ENCODE assay signal across 17 mouse cellular contexts in genomic region chr2:167268411-167268690, GRCm38 (mm10). TPM values are rescaled to one million over a fixed set of nuclear protein-coding genes. Genes with fewer than 3 reads are reported as not detected.
DNase-seq lines count a peak whose midpoint lies in the region; ATAC-seq lines count a peak whose summit lies in the region.
"Had no signal": no experiment of that assay in that cellular context is flagged by ENCODE, and none has a peak within 500 bp of the region (broad histone marks: within the 10 kb centered on the region; RNA-seq: fewer than 3 reads in every experiment).

No protein-coding gene starts in this region.

- no peak overlapping the region for H3K9ac ChIP-seq in heart, embryonic 12.5 days
- H3K9ac ChIP-seq: forebrain, embryonic 15.5 days; liver, embryonic 15.5 days; neural tube, embryonic 12.5 days had no signal

- no peak overlapping the region for H3K4me3 ChIP-seq in heart, embryonic 12.5 days
- H3K4me3 ChIP-seq: erythroblast, embryonic 14.5 days; forebrain, embryonic 15.5 days; hindbrain, embryonic 10.5 days; liver, embryonic 15.5 days; neural tube, embryonic 12.5 days had no signal

- no peaks in the 10 kb centered on the region for H3K27me3 ChIP-seq in heart, embryonic 12.5 days (replicated peaks)
- H3K27me3 ChIP-seq: forebrain, embryonic 15.5 days; liver, embryonic 15.5 days; neural tube, embryonic 12.5 days had no signal

- no peak overlapping the region for H3K4me2 ChIP-seq in heart, embryonic 12.5 days
- H3K4me2 ChIP-seq: forebrain, embryonic 15.5 days; liver, embryonic 15.5 days; neural tube, embryonic 12.5 days had no signal

- peak overlapping the region; percentile 15; the same call in 1 of the 2 replicates for H3K27ac ChIP-seq in heart, embryonic 12.5 days (ENCODE audit: poor library complexity, severe bottlenecking)
- H3K27ac ChIP-seq: forebrain, embryonic 15.5 days; hindbrain, embryonic 10.5 days; liver, embryonic 15.5 days; neural tube, embryonic 12.5 days had no signal

- WGBS in heart, embryonic 12.5 days: 86% methylated on average over 8 of the region's 8 CpGs

- no peaks in the 10 kb centered on the region for H3K9me3 ChIP-seq in heart, embryonic 12.5 days (replicated peaks)
- H3K9me3 ChIP-seq: forebrain, embryonic 15.5 days; hindbrain, embryonic 10.5 days; liver, embryonic 15.5 days; neural tube, embryonic 12.5 days had no signal

- no peaks in the 10 kb centered on the region for H3K36me3 ChIP-seq in heart, embryonic 12.5 days
- H3K36me3 ChIP-seq: forebrain, embryonic 15.5 days; hindbrain, embryonic 10.5 days; liver, embryonic 15.5 days; neural tube, embryonic 12.5 days had no signal

- no peak for ATAC-seq in heart, embryonic 12.5 days (ENCODE audit: insufficient number of reproducible peaks, low FRiP score)
- ATAC-seq: forebrain, embryonic 15.5 days had no signal

- H3K4me1 ChIP-seq in heart, embryonic 12.5 days (replicated peaks): peaks cover 21% of the 10 kb centered on the region
- H3K4me1 ChIP-seq: forebrain, embryonic 15.5 days; liver, embryonic 15.5 days; neural tube, embryonic 12.5 days had no signal

- DNase-seq in adrenal gland, adult 8-10 months: peak; percentile 1
- DNase-seq in adrenal gland, adult (ENCODE audit: inconsistent age in 2 of 2, low spot score in 1 of 2): no peak
- DNase-seq in heart, postnatal 4 days: no peak
- peak; percentile 1 to 4 for DNase-seq in layer of hippocampus, adult 8-10 months (ENCODE audit: low spot score in 2 of 2)
- DNase-seq in layer of hippocampus, postnatal 25 days (ENCODE audit: extremely low spot score in 1 of 2, low spot score in 1 of 2): no peak
- peak; percentile 2 for DNase-seq in urinary bladder, postnatal 25 days (ENCODE audit: low spot score)
- no peak for DNase-seq in urinary bladder, postnatal 36 days (ENCODE audit: low spot score in 2 of 2)
- DNase-seq: cerebellum, adult 18-20 months; cerebellum, postnatal 36 days; lung, postnatal 36 days; retina, postnatal 1 day had no signal

RNA-seq across cellular contexts. Expression of gene Ptgis, which starts 27.9 kb away (rescaled TPM):
- total RNA-seq in adrenal gland, adult 8-10 months (2022): 10 to 100 TPM; 26.8 to 54.4 (median 40.8) TPM
- polyA plus RNA-seq in heart, embryonic 12.5 days (2016; fragmentation: Nextera tagmentation; extraction: Ambion mirVana): 22.5 and 22.9 TPM in 2 replicates
- total RNA-seq in heart, postnatal 4 days (2021): 10 to 100 TPM; 36.7 to 40.9 TPM
- 1 to 10 TPM; 1.7 to 2.2 (median 1.7) TPM for total RNA-seq in layer of hippocampus, adult 8-10 months (2022)
- 1 to 10 TPM; 1.1 TPM for total RNA-seq in layer of hippocampus, postnatal 25 days (2021)
- polyA plus RNA-seq: erythroblast, embryonic 14.5 days had no signal

Comparison
In these comparisons a context has a peak if more than half of its experiments do, and no peak if none do; other contexts are left out.
1. DNase-seq: peak in adrenal gland, adult 8-10 months (single experiment), layer of hippocampus, adult 8-10 months (2 of 2) and urinary bladder, postnatal 25 days (single experiment); none in adrenal gland, adult (0 of 2), heart, postnatal 4 days (single experiment), layer of hippocampus, postnatal 25 days (0 of 2) and urinary bladder, postnatal 36 days (0 of 2).
2. RNA of gene Ptgis, which starts 27.9 kb away (total RNA-seq): 26.8 to 54.4 TPM in adrenal gland, adult 8-10 months and 36.7 to 40.9 TPM in heart, postnatal 4 days; 1.7 to 2.2 TPM in layer of hippocampus, adult 8-10 months and 1.1 TPM in layer of hippocampus, postnatal 25 days; every median in the first group is over 4 times any median in the second.